Mouse (Mus musculus) lung, embryonic 15.5 days (tissue): ENCODE results near the gene Btnl2. TPM values are rescaled to one million over a fixed set of nuclear protein-coding genes. Genes with fewer than 3 reads are reported as not detected.

Experiments used
- ATAC-seq: fragments of 200-750 bp; cut with Nextera tagmentation; 2 replicates; pipeline ENCODE4 v1.8.0; 2017; ENCODE audit warnings: moderate number of reproducible peaks, borderline replicate concordance; ENCODE audit not compliant: low FRiP score, low TSS enrichment; ENCODE audit errors: extremely low read depth
- H3K27ac ChIP-seq: fragments of 300-500 bp; sonication (generic); 2 replicates; pipeline ENCODE4 v1.5.1; 2015; ENCODE audit warnings: moderate library complexity, mild to moderate bottlenecking, inconsistent platforms
- H3K27me3 ChIP-seq: fragments of 300-500 bp; sonication (generic); 2 replicates; pipeline ENCODE4 v1.6.1; 2015; ENCODE audit warnings: inconsistent platforms
- H3K36me3 ChIP-seq: fragments of 300-500 bp; sonication (generic); 2 replicates; pipeline ENCODE4 v1.6.1; 2015; ENCODE audit warnings: inconsistent platforms
- H3K4me1 ChIP-seq: fragments of 300-500 bp; sonication (generic); 2 replicates; pipeline ENCODE4 v1.6.1; 2015; ENCODE audit warnings: inconsistent platforms
- H3K4me2 ChIP-seq: fragments of 300-500 bp; sonication (generic); 2 replicates; pipeline ENCODE4 v1.6.1; 2015; ENCODE audit warnings: inconsistent platforms, mild to moderate bottlenecking, moderate library complexity
- H3K4me3 ChIP-seq: fragments of 300-500 bp; sonication (generic); 2 replicates; pipeline ENCODE4 v1.5.1; 2015; ENCODE audit warnings: mild to moderate bottlenecking, inconsistent platforms
- H3K9ac ChIP-seq: fragments of 300-500 bp; sonication (generic); 2 replicates; pipeline ENCODE4 v1.6.1; 2015; ENCODE audit warnings: inconsistent platforms
- H3K9me3 ChIP-seq: fragments of 300-500 bp; sonication (generic); 2 replicates; pipeline ENCODE4 v1.6.1; 2016; ENCODE audit warnings: inconsistent platforms
- WGBS: fragments of 180-500 bp; shearing (Covaris S2); methylation state at CpG from one replicate; pipeline ENCODE4 v1.1.7; 2015; 5-methylcytosine and 5-hydroxymethylcytosine counted together
- polyA plus RNA-seq: library from polyadenylated mRNA; unstranded; fragments of >200 nt; fragmentation: Nextera tagmentation; extraction: Ambion mirVana; gene quantifications from 2 replicates; pipeline ENCODE4 v1.2.1, GENCODE M21; 2015

Gene Btnl2
- polyA plus RNA-seq, 1 experiment from 2014 or later: 0.16 TPM

DNA sequence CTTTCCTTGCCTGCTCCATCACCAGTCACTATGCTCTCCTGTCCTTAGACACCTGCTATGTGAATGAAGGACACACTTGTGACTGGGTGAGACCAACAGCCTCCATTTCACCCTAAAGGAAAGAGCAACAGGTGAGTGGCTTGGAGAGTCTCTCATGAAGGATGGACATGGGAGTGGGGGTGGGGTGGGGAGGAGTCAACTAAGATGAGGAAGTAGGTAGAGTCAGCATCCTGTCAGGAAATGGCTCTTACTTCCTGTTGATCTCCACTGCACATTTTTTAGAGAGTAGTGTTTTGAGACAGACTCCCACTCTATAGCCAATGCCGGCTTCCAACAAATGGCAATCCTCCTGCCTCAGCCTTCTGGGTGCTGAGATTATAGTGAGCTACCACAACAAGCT, 318 bp downstream of the Btnl2 start:
- no peaks in the 10 kb centered on the region for H3K27me3 ChIP-seq
- no peaks in the 10 kb centered on the region for H3K4me1 ChIP-seq
- no peaks in the 10 kb centered on the region for H3K36me3 ChIP-seq
- WGBS: 86% methylated on average over 1 of the region's 1 CpGs
- H3K4me2 ChIP-seq: no peak overlapping the region
- no peaks in the 10 kb centered on the region for H3K9me3 ChIP-seq
- H3K27ac ChIP-seq: no peak overlapping the region
- no peak for ATAC-seq
- H3K4me3 ChIP-seq: no peak overlapping the region
- no peak overlapping the region for H3K9ac ChIP-seq

- Histone ChIP-seq H3K4me2 (no peak overlapping the region), H3K27me3 (no peaks in the 10 kb centered on the region), H3K36me3 (no peaks in the 10 kb centered on the region), H3K9me3 (no peaks in the 10 kb centered on the region), H3K4me3 (no peak overlapping the region), H3K27ac (no peak overlapping the region), H3K4me1 (no peaks in the 10 kb centered on the region), H3K9ac (no peak overlapping the region)
- 77% methylated on average over 15 of the region's 15 CpGs for WGBS
- no peak for ATAC-seq
Measured at GRCm38 (mm10) chr17:34362954-34363546, 8.4 kb downstream of the Btnl2 start.

DNA sequence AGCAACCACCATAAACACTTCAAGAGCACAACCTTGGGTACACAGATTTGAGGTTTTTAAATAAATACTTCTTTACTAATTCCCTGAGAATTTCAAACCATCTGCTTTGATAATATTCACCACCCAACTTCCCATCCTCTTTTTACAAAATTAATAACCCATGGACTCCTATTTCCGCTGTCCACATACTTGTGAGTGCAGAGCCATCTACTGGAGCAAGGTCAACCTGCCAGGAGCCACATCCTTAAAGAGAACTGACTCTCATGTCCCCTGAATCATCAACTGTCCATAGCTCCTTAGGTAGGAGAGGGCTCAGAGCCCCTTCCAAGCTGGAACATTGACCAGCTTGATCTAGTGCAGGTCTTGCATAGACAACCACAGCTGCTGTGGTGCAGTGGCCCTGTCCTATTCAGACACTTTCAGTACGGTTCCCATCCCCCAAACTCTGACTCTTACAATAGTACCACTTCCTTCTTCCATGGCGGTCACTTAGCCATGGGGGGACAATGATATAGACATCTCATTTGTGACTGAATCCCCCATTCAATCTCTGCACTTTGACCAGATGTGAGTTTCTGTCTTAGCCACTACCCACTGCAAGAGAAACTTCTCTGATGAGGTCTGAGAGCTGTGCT, 9.2 kb downstream of the Btnl2 start:
- no peak for ATAC-seq
- Histone ChIP-seq H3K27me3 (no peaks in the 10 kb centered on the region), H3K36me3 (no peaks in the 10 kb centered on the region), H3K4me3 (no peak overlapping the region), H3K27ac (no peak overlapping the region), H3K9me3 (no peaks in the 10 kb centered on the region), H3K9ac (no peak overlapping the region), H3K4me1 (no peaks in the 10 kb centered on the region), H3K4me2 (no peak overlapping the region)
- WGBS: 72% methylated on average over 3 of the region's 3 CpGs

GRCm38 (mm10) chr17:34365031-34365430, 10.4 kb downstream of the Btnl2 start:
- Histone ChIP-seq H3K27ac (no peak overlapping the region), H3K36me3 (no peaks in the 10 kb centered on the region), H3K4me1 (no peaks in the 10 kb centered on the region), H3K4me2 (no peak overlapping the region), H3K9me3 (no peaks in the 10 kb centered on the region), H3K4me3 (no peak overlapping the region), H3K27me3 (no peaks in the 10 kb centered on the region), H3K9ac (no peak overlapping the region)
- no peak for ATAC-seq
- 68% methylated on average over 10 of the region's 10 CpGs for WGBS

- Histone ChIP-seq H3K27ac (no peak overlapping the region), H3K4me3 (no peak overlapping the region), H3K9me3 (no peaks in the 10 kb centered on the region), H3K27me3 (no peaks in the 10 kb centered on the region), H3K4me1 (no peaks in the 10 kb centered on the region), H3K9ac (no peak overlapping the region), H3K4me2 (no peak overlapping the region), H3K36me3 (no peaks in the 10 kb centered on the region)
- WGBS: 55% methylated on average over 4 of the region's 4 CpGs
- ATAC-seq: no peak
Measured at GRCm38 (mm10) chr17:34370563-34370962, 15.9 kb downstream of the Btnl2 start.

- H3K9ac ChIP-seq: no peak overlapping the region
- WGBS: 62% methylated on average over 6 of the region's 6 CpGs
- no peak overlapping the region for H3K4me2 ChIP-seq
- H3K9me3 ChIP-seq: no peaks in the 10 kb centered on the region
- H3K27me3 ChIP-seq: no peaks in the 10 kb centered on the region
- no peak overlapping the region for H3K4me3 ChIP-seq
- no peaks in the 10 kb centered on the region for H3K4me1 ChIP-seq
- no peaks in the 10 kb centered on the region for H3K36me3 ChIP-seq
- ATAC-seq: no peak
- no peak overlapping the region for H3K27ac ChIP-seq
Measured at GRCm38 (mm10) chr17:34373055-34373709, 18.6 kb downstream of the Btnl2 start.

- no peaks in the 10 kb centered on the region for H3K27me3 ChIP-seq
- no peak within 1 kb of the TSS for H3K27ac ChIP-seq
- H3K4me2 ChIP-seq: no peak within 1 kb of the TSS
- no peak for ATAC-seq
- no peak within 1 kb of the TSS for H3K4me3 ChIP-seq
- H3K9ac ChIP-seq: no peak within 1 kb of the TSS
- H3K4me1 ChIP-seq: no peaks in the 10 kb centered on the region
- H3K9me3 ChIP-seq: no peaks in the 10 kb centered on the region
- 74% methylated on average over 2 of the region's 2 CpGs for WGBS
- no peaks in the 10 kb centered on the region for H3K36me3 ChIP-seq
Measured at GRCm38 (mm10) chr17:34376847-34377246, 22.2 kb downstream of the Btnl2 start, which contains the start of gene Btnl1. Gene Btnl1 (plus strand): TSS chr17:34377132.

DNA sequence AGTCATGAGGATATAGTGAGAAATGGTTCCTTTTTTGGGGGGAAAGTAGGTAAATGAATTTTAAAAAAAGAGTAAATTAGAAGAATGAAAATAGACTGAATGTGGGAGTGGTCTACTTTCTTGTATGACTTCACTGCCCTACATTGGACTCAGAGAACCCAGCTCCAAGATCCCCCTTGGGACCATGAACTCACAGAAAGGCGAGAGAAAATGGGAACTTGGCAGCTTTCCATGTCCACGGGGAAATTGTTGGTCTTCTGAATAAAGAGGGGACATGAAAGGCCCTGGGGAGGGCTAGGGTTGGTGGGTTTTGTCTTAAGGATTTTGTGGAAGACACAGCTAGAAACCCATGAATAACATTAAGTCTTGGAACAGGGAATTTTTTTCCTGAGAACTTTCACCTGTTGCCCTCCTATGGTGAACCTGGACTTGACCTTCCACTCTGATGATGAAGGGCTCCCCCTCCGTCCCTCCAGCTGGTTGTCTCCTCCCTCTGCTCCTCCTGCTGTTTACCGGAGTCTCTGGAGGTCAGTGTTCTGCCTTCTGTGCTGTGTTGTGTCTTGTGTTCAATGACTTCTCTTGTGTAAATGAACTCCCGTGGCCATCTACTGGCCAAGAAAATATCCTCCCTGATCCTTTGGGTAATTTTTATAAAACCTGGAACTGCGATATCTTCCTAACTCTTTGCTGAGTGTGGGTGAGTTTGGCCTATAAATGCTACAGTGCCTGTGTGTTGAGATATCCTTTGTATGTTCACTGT, 23.0 kb downstream of the Btnl2 start:
- 44% methylated on average over 6 of the region's 6 CpGs for WGBS
- Histone ChIP-seq H3K9me3 (no peaks in the 10 kb centered on the region), H3K27me3 (no peaks in the 10 kb centered on the region), H3K4me2 (no peak overlapping the region), H3K9ac (no peak overlapping the region), H3K27ac (no peak overlapping the region), H3K4me3 (no peak overlapping the region), H3K36me3 (no peaks in the 10 kb centered on the region), H3K4me1 (no peaks in the 10 kb centered on the region)
- no peak for ATAC-seq

GRCm38 (mm10) chr17:34378716-34379115, 24.1 kb downstream of the Btnl2 start:
- Histone ChIP-seq H3K9ac (no peak overlapping the region), H3K27ac (no peak overlapping the region), H3K9me3 (no peaks in the 10 kb centered on the region), H3K4me2 (no peak overlapping the region), H3K36me3 (no peaks in the 10 kb centered on the region), H3K27me3 (no peaks in the 10 kb centered on the region), H3K4me3 (no peak overlapping the region), H3K4me1 (no peaks in the 10 kb centered on the region)
- WGBS: 70% methylated on average over 2 of the region's 2 CpGs
- no peak for ATAC-seq

DNA sequence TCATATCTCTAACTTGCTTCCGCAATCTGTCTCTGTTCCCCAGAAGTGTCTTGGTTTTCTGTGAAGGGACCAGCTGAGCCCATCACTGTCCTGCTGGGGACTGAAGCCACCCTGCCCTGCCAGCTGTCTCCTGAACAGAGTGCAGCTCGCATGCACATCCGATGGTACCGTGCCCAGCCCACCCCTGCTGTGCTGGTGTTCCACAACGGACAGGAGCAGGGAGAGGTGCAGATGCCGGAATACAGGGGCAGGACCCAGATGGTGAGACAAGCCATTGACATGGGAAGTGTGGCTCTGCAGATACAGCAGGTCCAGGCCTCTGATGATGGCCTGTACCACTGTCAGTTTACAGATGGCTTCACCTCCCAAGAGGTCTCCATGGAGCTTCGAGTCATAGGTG, 24.8 kb downstream of the Btnl2 start:
- Histone ChIP-seq H3K36me3 (no peaks in the 10 kb centered on the region), H3K4me2 (no peak overlapping the region), H3K9me3 (no peaks in the 10 kb centered on the region), H3K27me3 (no peaks in the 10 kb centered on the region), H3K9ac (no peak overlapping the region), H3K4me1 (no peaks in the 10 kb centered on the region), H3K27ac (no peak overlapping the region), H3K4me3 (no peak overlapping the region)
- ATAC-seq: no peak
- WGBS: 73% methylated on average over 7 of the region's 7 CpGs

DNA sequence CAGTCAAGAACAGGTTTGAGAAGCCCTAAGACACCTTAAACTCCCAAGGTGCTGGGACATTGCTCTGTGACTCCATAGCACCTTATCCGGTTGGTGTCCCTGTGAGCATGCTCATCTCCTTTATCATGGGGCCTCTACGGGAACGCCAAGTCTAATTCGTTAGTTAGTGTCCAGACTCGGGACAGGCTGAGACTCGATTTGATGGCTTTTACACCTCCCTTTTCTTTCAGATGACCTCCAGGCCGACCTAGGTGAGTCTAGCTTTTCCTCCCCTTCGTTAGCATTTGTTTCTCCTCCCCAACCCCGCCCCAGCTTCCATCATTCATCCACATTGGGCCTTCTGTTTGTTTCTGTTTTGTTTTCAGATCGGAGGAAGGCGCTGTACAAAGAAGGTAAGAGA, 27.3 kb downstream of the Btnl2 start:
- ATAC-seq: no peak
- Histone ChIP-seq H3K27me3 (no peaks in the 10 kb centered on the region), H3K27ac (no peak overlapping the region), H3K4me2 (no peak overlapping the region), H3K4me3 (no peak overlapping the region), H3K9ac (no peak overlapping the region), H3K36me3 (no peaks in the 10 kb centered on the region), H3K4me1 (no peaks in the 10 kb centered on the region), H3K9me3 (no peaks in the 10 kb centered on the region)
- WGBS: 59% methylated on average over 11 of the region's 11 CpGs

DNA sequence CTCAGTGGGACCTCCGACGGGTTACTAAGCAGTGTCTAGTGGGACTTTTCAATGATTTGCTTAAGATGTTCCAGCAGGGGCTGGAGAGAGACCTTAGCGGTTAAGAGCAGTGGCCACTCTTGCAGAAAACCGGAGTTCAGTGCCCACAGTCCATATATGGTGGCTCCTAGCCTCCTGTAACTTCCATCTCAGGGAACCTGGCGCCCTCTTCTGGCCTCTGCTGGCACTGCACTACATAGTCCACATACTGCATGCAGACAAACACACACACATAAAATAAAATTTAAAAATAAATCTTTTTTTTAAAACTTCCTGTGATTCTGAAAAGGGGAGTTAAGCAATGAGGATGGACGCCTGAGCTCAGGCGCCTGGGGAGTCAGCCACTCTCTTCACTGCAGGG, 28.6 kb downstream of the Btnl2 start:
- H3K4me1 ChIP-seq: no peaks in the 10 kb centered on the region

More for the DNA sequence above, 28.6 kb downstream of the Btnl2 start:
- Histone ChIP-seq H3K27ac (no peak overlapping the region), H3K9ac (no peak overlapping the region), H3K4me3 (no peak overlapping the region), H3K4me2 (no peak overlapping the region), H3K27me3 (no peaks in the 10 kb centered on the region), H3K36me3 (no peaks in the 10 kb centered on the region), H3K9me3 (no peaks in the 10 kb centered on the region)
- no peak for ATAC-seq
- 72% methylated on average over 7 of the region's 7 CpGs for WGBS
